Mouse (Mus musculus): ENCODE data around the gene Plekhh3. TPM values are rescaled to one million over a fixed set of nuclear protein-coding genes. Genes with fewer than 3 reads are reported as not detected.
"Not testable (repeated sequence)": the region's sequence is repeated elsewhere in the genome, so short reads cannot be mapped to it uniquely, and the experiment has no call there.

Gene Plekhh3
- total RNA-seq, 4 experiments from 2014 or later, result 25.6 to 38.5 (median 33.9) TPM

- DNase-seq (ENCODE audit: low spot score in 2 of 2), result no peak
Measured at GRCm38 (mm10) chr11:101152825-101153224, 18.3 kb downstream of the Plekhh3 start.

GRCm38 (mm10) chr11:101151063-101151462, 20.1 kb downstream of the Plekhh3 start:
- no peak for DNase-seq (ENCODE audit: low spot score in 2 of 2)

DNA sequence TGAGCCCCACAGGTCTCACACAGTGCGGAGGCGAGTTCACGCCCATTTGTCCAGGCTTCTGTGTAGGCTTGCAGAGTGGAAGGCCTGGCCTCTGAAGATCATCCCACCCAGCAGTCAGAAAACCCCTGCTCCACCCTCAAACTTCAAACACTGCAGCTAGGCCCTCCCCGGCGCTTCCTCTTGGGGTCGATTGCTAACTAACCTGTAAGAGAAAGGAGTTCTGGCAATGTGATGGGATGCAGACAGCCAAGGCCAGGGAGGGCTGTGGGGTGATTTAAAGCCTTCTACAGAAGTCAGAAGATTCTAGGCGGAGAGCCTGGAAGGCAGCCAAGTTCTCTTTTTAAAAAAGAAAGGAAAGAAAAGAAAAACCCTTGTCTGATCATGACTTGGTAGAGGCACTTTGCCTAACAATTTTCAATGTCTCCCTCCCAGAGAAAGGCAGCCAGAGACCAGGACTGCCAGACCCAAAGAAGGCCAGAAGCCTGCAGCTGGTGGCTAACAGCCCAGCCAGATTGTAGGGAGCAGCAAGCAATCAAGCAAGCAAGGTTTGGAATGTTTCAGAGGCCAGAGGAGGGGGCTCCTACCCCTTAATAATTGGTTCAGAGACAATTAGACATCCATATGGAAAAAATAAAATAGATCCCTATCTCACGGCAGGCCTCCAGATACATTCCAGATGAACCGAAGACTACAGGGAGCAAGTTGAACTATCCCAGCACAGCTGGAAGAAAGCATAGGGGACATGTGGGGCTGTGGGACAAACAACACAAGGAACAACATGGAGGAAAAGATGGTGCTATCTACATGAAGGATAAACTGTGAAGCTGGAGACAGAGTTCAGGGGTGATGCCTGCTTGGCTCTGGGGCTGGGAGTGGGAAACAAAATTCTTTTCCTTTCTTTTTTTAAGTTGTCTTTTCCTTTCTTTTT, 21.7 kb downstream of the Plekhh3 start:
- DNase-seq (ENCODE audit: low spot score in 2 of 2), result peak in 1 of 2 experiments; percentile 26

DNA sequence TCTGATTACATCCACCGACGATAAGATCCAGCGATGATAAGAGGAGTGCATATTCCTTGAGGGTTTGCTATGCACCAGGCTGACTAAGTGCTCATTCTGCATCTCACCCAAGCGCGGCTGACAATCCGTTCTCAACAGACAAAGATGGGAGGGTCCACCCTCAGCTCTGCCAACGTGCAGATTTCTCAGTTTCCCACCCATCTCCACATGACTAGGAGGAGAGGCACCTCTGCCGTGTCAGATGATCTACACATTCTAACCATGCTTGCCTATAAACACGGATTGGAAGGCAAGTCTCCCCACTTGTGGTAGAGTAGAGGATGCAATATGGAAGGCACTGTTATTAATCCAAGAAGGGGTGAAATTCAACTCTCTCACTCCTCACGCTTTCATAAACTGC, 22.4 kb downstream of the Plekhh3 start:
- no peak for DNase-seq (ENCODE audit: low spot score in 2 of 2)

DNA sequence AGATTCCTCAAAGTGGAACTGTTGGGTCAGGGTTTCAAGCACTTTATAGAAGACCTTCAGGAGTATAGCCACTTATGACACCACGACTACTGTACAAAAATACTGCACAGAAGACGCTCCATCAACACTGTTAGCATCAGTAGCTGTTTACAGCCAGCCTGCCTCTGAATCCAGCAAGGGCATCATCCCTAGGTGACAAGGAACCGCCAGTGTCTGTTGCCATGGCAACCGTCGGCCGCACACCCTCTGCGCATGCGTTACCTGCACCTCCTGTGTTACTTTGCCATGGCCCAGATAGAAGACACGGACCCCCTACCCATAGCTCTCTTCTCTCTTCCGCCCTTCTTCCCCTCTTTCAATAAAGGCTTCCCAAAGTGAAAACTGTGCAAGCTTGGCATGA, 24.8 kb downstream of the Plekhh3 start:
- no peak for DNase-seq (ENCODE audit: low spot score in 2 of 2)

DNA sequence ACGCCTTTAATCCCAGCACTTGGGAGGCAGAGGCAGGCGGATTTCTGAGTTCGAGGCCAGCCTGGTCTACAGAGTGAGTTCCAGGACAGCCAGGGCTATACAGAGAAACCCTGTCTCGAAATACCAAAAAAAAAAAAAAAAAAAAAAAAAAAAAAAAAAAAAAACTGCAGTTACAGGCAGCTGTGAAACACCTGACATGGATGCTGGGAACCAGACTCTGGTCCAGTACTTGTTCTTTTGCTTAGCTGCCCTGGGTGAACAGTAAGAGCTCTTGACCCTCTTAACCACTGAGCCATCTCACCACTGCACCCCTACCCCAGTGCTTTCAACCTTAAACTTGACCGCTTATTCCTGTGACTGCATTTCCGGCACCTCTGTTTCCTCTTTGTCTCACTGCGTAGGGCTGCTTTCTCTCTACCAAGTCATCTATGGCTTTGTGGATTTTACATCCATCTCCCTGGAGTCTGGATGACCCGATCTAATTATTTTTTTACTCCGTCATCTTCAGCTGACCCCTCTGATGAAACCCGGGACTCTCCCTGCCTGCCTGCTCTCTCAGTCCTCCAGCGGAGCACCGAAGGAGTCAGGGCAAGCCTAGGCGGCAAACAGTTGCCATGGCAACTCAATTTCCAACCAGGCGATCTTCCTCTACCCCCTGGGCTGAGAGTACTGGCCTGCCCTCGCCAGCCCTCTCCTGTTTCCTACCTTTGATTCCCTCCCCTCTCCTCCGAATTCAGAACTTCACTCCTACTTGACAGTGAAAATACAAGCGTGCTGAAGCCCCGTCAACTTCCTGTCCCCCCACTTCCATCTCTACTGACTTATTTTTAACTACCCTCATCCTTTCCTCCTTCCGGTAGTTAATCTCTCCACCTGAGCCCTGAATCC, 27.6 kb downstream of the Plekhh3 start:
- no peak for DNase-seq (ENCODE audit: low spot score in 2 of 2)

DNA sequence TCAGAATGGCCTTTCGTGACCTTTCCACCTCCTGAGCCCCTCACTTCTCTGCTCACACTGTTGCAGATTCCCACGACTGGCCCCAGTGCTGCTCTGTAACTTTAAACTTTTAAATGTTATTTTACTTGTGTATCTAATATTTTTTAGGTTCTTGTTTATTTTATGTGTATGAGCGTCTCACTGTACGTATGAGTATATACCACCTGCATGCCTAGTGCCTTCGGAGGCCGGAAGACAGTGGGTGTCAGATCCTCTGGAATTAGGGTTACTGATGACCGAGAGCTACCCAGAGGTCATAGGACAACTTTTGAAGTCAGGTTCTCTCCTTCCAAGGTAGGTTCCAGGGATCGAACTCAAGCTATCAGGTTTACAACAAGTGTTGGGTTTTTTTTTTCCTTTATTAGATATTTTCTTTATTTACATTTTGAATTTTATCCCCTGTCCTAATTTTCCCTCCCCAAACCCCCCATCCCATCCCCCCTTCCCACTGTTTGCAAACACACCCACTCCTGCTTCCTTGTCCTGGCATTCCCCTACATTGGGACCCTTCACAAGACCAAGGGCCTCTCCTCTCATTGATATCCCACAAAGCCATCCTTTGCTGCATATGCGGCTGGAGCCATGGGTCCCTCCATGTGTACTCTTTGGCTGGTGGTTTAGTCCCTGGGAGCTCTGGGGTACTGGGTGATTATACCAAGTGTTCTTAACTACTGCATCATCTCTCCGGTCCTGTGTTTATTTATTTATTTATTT, 28.8 kb downstream of the Plekhh3 start:
- no peak for DNase-seq (ENCODE audit: low spot score in 2 of 2)

- no peak for DNase-seq (ENCODE audit: low spot score in 2 of 2)
Measured at GRCm38 (mm10) chr11:101141088-101141487, 30.1 kb downstream of the Plekhh3 start.

DNA sequence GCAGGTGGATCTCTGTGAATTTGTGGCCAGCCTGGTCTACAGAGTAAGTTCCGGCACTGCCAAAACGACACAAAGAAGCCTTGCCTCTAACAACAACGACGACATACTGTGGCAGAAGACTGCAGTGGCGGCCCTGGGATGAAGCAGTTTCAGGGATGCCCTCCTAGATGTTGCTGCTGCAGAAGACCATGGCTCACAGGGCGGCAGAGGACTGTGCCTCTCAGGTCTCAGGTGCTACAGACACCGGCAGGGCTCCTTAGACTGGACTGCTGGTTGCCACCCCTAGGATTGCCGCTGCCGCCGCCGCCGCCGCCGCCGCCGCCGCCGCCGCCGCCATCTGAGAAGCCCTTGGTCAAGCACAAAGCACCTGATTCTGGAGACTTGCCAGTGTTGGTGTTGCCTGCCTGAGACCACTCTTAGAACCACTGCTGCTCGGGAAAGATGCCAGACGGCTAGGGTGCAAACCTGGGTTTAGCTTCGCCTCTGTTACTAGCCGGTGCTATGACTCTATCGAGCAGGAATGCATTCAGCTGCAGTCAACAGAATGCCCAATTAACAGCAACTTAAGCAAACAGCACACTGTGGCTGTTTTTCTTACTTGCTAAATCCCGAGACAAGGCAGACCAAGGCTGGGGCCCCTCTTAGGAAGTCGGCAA, 30.9 kb downstream of the Plekhh3 start:
- no peak for DNase-seq (ENCODE audit: low spot score in 2 of 2)

DNA sequence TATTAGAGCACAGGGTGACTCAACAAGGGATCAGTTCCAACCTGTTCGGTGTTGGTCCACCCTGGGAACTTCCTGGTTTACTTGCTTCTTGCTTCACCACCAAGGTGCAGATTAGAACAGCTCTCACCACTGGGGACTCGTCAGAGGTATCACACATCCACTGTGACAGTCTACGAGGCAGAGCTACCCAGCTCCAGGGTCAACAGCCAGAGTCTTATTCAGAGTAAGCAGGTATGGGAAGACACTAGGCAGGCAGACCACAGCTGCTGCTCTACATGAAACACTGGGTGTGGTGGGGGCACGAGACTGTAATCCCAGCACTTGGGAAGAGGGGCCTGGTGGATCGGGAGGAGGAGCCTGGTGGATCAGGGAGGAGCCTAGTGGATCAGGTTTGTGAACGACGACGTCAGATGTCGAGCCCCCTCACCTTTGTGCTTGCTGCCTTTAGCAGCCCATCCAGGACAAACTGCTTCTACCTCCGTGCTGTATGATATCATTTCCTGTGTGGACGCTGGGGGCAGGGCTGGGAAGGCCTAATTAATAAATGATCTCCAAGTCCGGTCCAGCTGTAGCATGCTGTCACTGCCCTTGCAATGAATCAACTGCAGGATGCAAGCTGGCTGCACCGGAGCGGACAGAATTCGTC, 32.5 kb downstream of the Plekhh3 start:
- no peak for DNase-seq (ENCODE audit: low spot score in 2 of 2)

DNA sequence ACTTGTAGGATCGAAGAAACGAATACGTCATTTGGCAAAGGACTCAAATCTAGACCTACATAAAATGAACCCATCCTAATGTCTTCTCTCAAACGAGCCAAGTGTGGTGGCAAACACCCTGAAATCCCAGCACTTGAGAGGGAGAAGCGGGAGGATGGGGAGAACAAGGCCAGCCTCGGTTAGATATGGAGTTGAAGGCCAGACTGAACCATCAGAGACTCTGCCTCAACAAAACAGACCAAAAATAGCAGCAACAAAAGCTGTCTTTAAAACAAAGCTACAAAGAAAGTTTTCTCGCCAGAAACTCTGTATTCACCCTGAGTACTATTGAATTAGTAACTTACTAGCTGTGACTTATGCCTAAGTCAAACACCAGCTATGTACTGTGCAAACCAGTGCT, 34.2 kb downstream of the Plekhh3 start:
- DNase-seq (ENCODE audit: low spot score in 2 of 2), result no peak

- DNase-seq (ENCODE audit: low spot score in 2 of 2), result peak in 1 of 2 experiments; percentile 23
Measured at GRCm38 (mm10) chr11:101134217-101134865, 36.8 kb downstream of the Plekhh3 start.

DNA sequence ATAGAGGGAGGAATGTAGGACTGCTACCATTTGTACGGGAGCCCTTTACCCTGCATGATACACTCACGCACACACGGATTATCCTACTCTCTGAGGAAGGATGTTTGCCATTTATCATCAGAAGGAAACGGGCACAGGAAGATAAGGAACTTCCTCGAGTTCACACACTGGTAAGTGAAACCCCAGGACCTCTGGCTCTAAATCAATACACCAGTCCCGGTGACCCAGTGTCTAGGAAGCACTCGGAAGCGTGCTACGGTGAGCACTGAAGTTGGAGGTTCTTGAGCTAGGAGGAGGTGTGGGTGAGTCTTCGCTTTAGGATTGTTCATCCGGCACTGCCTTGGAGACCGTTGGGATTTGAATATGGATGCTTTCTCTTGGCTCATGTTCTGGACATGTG, 38.1 kb downstream of the Plekhh3 start:
- no peak for DNase-seq (ENCODE audit: low spot score in 2 of 2)

- DNase-seq (ENCODE audit: low spot score in 2 of 2), result peak in 1 of 2 experiments; percentile 16
Measured at GRCm38 (mm10) chr11:101131701-101132100, 39.5 kb downstream of the Plekhh3 start.

DNA sequence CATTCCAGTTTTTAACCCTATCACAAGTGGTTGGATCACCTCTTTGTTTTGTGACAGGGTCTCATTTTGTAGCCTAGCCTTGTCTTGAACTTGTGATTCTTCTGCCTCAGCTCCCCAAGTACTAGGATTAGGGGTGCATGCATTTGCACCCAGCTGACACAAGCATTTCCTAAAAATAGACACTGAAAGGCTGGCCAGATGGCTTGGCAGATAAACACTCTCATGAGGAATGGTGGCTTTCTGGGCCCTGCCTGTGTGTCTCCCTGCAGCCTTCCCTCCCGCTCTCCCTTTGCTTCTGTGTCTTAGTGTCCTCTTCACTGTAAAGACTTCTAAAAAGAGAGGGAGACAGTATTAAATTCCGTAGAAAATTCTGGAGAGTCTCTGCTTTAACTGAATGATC, 40.0 kb downstream of the Plekhh3 start:
- DNase-seq (ENCODE audit: low spot score in 2 of 2), result peak in 1 of 2 experiments; percentile 22

- DNase-seq (ENCODE audit: low spot score in 2 of 2), result peak; percentile 82 to 92
Measured at GRCm38 (mm10) chr11:101130056-101130756, 40.9 kb downstream of the Plekhh3 start.

GRCm38 (mm10) chr11:101128996-101129577, 42.1 kb downstream of the Plekhh3 start:
- DNase-seq (ENCODE audit: low spot score in 2 of 2), result peak; percentile 39 to 53

- no peak for DNase-seq (ENCODE audit: low spot score in 2 of 2)
Measured at GRCm38 (mm10) chr11:101127075-101127474, 44.1 kb downstream of the Plekhh3 start.

DNA sequence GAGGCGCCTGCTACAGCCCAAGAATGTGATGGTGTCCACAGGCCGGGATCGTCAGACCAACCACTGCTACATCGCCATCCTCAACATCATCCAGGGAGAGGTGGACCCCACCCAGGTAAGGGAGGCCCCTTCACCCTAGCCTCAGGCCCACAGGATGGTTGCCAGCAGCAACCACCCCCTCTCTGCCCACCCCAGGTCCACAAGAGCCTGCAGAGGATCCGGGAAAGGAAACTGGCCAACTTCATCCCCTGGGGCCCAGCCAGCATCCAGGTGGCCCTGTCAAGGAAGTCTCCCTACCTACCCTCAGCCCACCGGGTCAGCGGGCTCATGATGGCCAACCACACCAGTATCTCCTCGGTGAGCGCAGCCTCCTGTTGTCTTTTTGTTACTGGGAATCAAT, 46.1 kb downstream of the Plekhh3 start:
- DNase-seq (ENCODE audit: low spot score in 2 of 2), result not testable (repeated sequence)

Measured in gastrocnemius, adult 8-10 months (tissue).